ENCODE assay signal across 7 mouse cellular contexts in the genomic region with DNA sequence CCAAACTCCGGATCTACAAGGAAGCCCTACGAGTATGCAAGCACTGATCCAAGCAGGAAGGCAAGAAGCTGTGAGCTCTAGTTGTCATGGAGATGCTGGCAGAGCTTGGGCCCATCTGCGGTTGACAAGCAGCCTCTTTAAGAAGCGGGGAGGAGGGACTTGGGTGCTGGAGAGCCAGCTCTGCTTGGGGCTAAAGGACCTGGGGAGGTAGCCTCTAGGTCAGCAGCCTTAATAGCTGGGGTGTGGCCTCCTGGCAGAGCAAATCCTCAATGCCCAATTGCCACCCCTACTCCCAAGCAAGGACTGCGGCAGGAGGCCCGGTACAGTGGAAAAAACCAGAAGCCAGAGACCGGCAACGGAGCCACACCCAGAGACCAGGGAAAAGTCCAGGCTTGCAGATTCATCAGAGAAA. TPM values are rescaled to one million over a fixed set of nuclear protein-coding genes. Genes with fewer than 3 reads are reported as not detected.
DNase-seq lines count a peak whose midpoint lies in the region; ATAC-seq and TF ChIP-seq lines count a peak whose summit lies in the region.

No protein-coding gene starts in this region.

- no peak overlapping the region for H3K4me3 ChIP-seq in cortical plate, adult 2 months (ENCODE audit: insufficient read depth, low read length)
- no peak overlapping the region for H3K4me3 ChIP-seq in intestine, embryonic 15.5 days (replicated peaks)

- no peak for TF ChIP-seq CTCF in cortical plate, adult 2 months (IDR thresholded peaks at IDR 0.05; ENCODE audit: extremely low read depth, insufficient read depth, low read length)

- H3K27me3 ChIP-seq in intestine, embryonic 15.5 days (replicated peaks) = no peaks in the 10 kb centered on the region

- TF ChIP-seq POLR2A in cortical plate, adult 2 months (IDR thresholded peaks at IDR 0.05; ENCODE audit: extremely low read depth, insufficient read depth, low read length) = peak; percentile 74; the same call in 1 of the 2 replicates

- intact Hi-C loops in gastrocnemius, postnatal 36 days (cut with DNase I) = no loop called here
- intact Hi-C loops in left cerebral cortex, postnatal 14 days (cut with DNase I) = no loop called here

- no peaks in the 10 kb centered on the region for H3K9me3 ChIP-seq in intestine, embryonic 15.5 days

- peaks cover 4% of the 10 kb centered on the region; the same call in 1 of the 2 replicates for H3K4me1 ChIP-seq in cortical plate, adult 2 months (ENCODE audit: control insufficient read depth, insufficient read depth, low read length)
- H3K4me1 ChIP-seq in intestine, embryonic 15.5 days (replicated peaks) = peaks cover 36% of the 10 kb centered on the region

- H3K4me2 ChIP-seq in intestine, embryonic 15.5 days (replicated peaks) = peak overlapping the region; percentile 45

- WGBS in intestine, embryonic 15.5 days = 5% methylated on average over 8 of the region's 8 CpGs

- H3K9ac ChIP-seq in intestine, embryonic 15.5 days = no peak overlapping the region; the same call in 1 of the 2 replicates

- peak; percentile 18 to 43 for DNase-seq in adrenal gland, adult 18-20 months (ENCODE audit: low spot score in 2 of 2)
- peak; percentile 69 to 77 for DNase-seq in gastrocnemius, postnatal 36 days
- peak; percentile 83 to 93 for DNase-seq in left cerebral cortex, postnatal 14 days (ENCODE audit: low spot score in 2 of 2)
- peak; percentile 80 to 90 for DNase-seq in right cerebral cortex, postnatal 36 days (ENCODE audit: low spot score in 2 of 2)

- H3K27ac ChIP-seq in cortical plate, adult 2 months (ENCODE audit: insufficient read depth, low read length) = peak overlapping the region; percentile 73
- peak overlapping the region; percentile 88 for H3K27ac ChIP-seq in intestine, embryonic 15.5 days

- no peaks in the 10 kb centered on the region for H3K36me3 ChIP-seq in intestine, embryonic 15.5 days

- peak; percentile 69 for ATAC-seq in intestine, embryonic 15.5 days
- peak; percentile 78 for ATAC-seq in megakaryocyte progenitor cell, adult 5-6 weeks (replicated peaks; ENCODE audit: poor library complexity)

RNA-seq across cellular contexts. Expression of a gene that starts 2.4 kb away (rescaled TPM):
- total RNA-seq in adrenal gland, adult 18-20 months (2021) = 100 to 1,000 TPM; 439 to 878 TPM
- 392 and 402 TPM in 2 replicates for polyA plus RNA-seq in cortical plate, adult 2 months (2012; rRNA removed)
- 1,000 to 10,000 TPM; 2,924 to 3,276 TPM for total RNA-seq in gastrocnemius, postnatal 36 days (2021)
- polyA plus RNA-seq in intestine, embryonic 15.5 days (2015; fragmentation: Nextera tagmentation; extraction: Ambion mirVana) = 2,580 and 2,742 TPM in 2 replicates
- total RNA-seq in left cerebral cortex, postnatal 14 days (2021) = 100 to 1,000 TPM; 497 to 507 TPM
- total RNA-seq in megakaryocyte progenitor cell, adult 5-6 weeks (2015) = 597 and 639 TPM in 2 replicates
- 442 and 446 TPM in 2 replicates for total RNA-seq in megakaryocyte progenitor cell, adult 5-6 weeks (2017)

RNA-seq across cellular contexts. Expression of a gene that starts 22.1 kb away (rescaled TPM):
- total RNA-seq in adrenal gland, adult 18-20 months (2021) = not detected
- 0.08 TPM in 1 of 2 replicates, not detected in the other for polyA plus RNA-seq in cortical plate, adult 2 months (2012; rRNA removed)
- total RNA-seq in gastrocnemius, postnatal 36 days (2021) = not detected
- not detected in 2 replicates for polyA plus RNA-seq in intestine, embryonic 15.5 days (2015; fragmentation: Nextera tagmentation; extraction: Ambion mirVana)
- not detected for total RNA-seq in left cerebral cortex, postnatal 14 days (2021)
- total RNA-seq in megakaryocyte progenitor cell, adult 5-6 weeks (2015) = 0.44 and 0.49 TPM in 2 replicates
- 1.3 TPM in 1 of 2 replicates, not detected in the other for total RNA-seq in megakaryocyte progenitor cell, adult 5-6 weeks (2017)

RNA-seq across cellular contexts. Expression of a gene that starts 43.0 kb away (rescaled TPM):
- 10 to 100 TPM; 37.6 to 40.3 TPM for total RNA-seq in adrenal gland, adult 18-20 months (2021)
- polyA plus RNA-seq in cortical plate, adult 2 months (2012; rRNA removed) = 30.1 TPM in 2 replicates
- total RNA-seq in gastrocnemius, postnatal 36 days (2021) = 10 to 100 TPM; 14.0 to 14.8 TPM
- 63.3 and 72.8 TPM in 2 replicates for polyA plus RNA-seq in intestine, embryonic 15.5 days (2015; fragmentation: Nextera tagmentation; extraction: Ambion mirVana)
- 10 to 100 TPM; 37.0 to 39.3 TPM for total RNA-seq in left cerebral cortex, postnatal 14 days (2021)
- total RNA-seq in megakaryocyte progenitor cell, adult 5-6 weeks (2015) = 54.7 and 58.1 TPM in 2 replicates
- total RNA-seq in megakaryocyte progenitor cell, adult 5-6 weeks (2017) = 82.4 and 105 TPM in 2 replicates

RNA-seq across cellular contexts. Expression of a gene that starts 43.0 kb away (rescaled TPM):
- 10 to 100 TPM; 23.9 to 26.5 TPM for total RNA-seq in adrenal gland, adult 18-20 months (2021)
- polyA plus RNA-seq in cortical plate, adult 2 months (2012; rRNA removed) = 16.7 and 17.1 TPM in 2 replicates
- total RNA-seq in gastrocnemius, postnatal 36 days (2021) = 10 to 100 TPM in 1 of 2 experiments, 1 to 10 TPM in 1; 8.7 to 12.2 TPM
- polyA plus RNA-seq in intestine, embryonic 15.5 days (2015; fragmentation: Nextera tagmentation; extraction: Ambion mirVana) = 23.2 and 23.3 TPM in 2 replicates
- 10 to 100 TPM; 11.4 to 13.7 TPM for total RNA-seq in left cerebral cortex, postnatal 14 days (2021)
- 13.5 and 17.5 TPM in 2 replicates for total RNA-seq in megakaryocyte progenitor cell, adult 5-6 weeks (2015)
- 25.5 and 29.0 TPM in 2 replicates for total RNA-seq in megakaryocyte progenitor cell, adult 5-6 weeks (2017)

Comparison
In these comparisons a context has a peak if more than half of its experiments do, and no peak if none do; other contexts are left out.
1. DNase-seq: peak in every context shown above with its lines; median percentile 88 in left cerebral cortex, postnatal 14 days; 85 in right cerebral cortex, postnatal 36 days; 73 in gastrocnemius, postnatal 36 days; 30 in adrenal gland, adult 18-20 months.